Comparison of ENCODE assay signal across 26 mouse cellular contexts in the genomic region with DNA sequence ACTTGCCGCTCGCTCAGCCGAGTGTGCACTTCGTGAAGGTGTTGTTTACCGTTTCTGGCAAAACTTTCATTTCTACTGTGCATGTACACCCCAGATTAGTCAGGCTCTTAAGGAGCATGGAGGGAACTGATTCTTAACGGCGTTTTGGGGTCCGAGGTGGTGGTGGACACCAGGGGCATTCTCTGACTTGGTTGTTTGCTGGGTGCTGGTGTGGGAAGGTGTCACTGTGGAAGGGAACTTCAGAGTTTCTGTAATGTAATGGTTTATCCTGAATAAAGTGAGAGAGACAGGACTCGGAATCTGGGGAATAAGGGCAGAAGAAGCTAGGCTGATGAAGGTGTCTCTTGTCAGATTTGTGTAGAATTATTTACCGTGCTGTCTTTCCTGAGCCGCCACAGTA.
DNase-seq lines count a peak whose midpoint lies in the region; ATAC-seq and TF ChIP-seq lines count a peak whose summit lies in the region.
"Had no signal": no experiment of that assay in that cellular context is flagged by ENCODE, and none has a peak within 500 bp of the region (broad histone marks: within the 10 kb centered on the region; RNA-seq: fewer than 3 reads in every experiment).

No protein-coding gene starts in this region.

- intact Hi-C loops in left cerebral cortex, adult 2 months (cut with DNase I) = no loop called here

- no peaks in the 10 kb centered on the region for H3K9me3 ChIP-seq in forebrain, embryonic 11.5 days (ENCODE audit: control insufficient read depth, low read length)
- H3K9me3 ChIP-seq in forebrain, embryonic 13.5 days (replicated peaks) = no peaks in the 10 kb centered on the region
- no peaks in the 10 kb centered on the region for H3K9me3 ChIP-seq in midbrain, embryonic 11.5 days (ENCODE audit: control insufficient read depth, low read length)
- no peaks in the 10 kb centered on the region for H3K9me3 ChIP-seq in midbrain, embryonic 16.5 days (replicated peaks; ENCODE audit: control insufficient read depth, low read length, poor library complexity, severe bottlenecking)
- H3K9me3 ChIP-seq: hindbrain, embryonic 15.5 days; limb, embryonic 13.5 days; lung, embryonic 15.5 days; stomach, embryonic 15.5 days had no signal

- peak overlapping the region; percentile 9; the same call in 1 of the 2 replicates for H3K27ac ChIP-seq in forebrain, embryonic 11.5 days (ENCODE audit: low read depth, low read length)
- peak overlapping the region; percentile 70 for H3K27ac ChIP-seq in forebrain, embryonic 13.5 days
- peak overlapping the region; percentile 88 for H3K27ac ChIP-seq in midbrain, embryonic 11.5 days (ENCODE audit: low read depth, low read length)
- H3K27ac ChIP-seq in midbrain, embryonic 16.5 days (ENCODE audit: low read length) = peak overlapping the region; percentile 92
- H3K27ac ChIP-seq in left cerebral cortex, adult 2 months = no peak overlapping the region
- H3K27ac ChIP-seq: hindbrain, embryonic 15.5 days; limb, embryonic 13.5 days; lung, embryonic 15.5 days; stomach, embryonic 15.5 days had no signal

- peak overlapping the region; percentile 19 for H3K4me3 ChIP-seq in forebrain, embryonic 11.5 days (ENCODE audit: low read depth, low read length)
- H3K4me3 ChIP-seq in forebrain, embryonic 13.5 days = 0 out of 2 replicates have a peak overlapping the region, but pooled peaks have one; percentile 7
- peak overlapping the region; percentile 22 for H3K4me3 ChIP-seq in midbrain, embryonic 11.5 days (ENCODE audit: low read depth, low read length)
- peak overlapping the region; percentile 27 for H3K4me3 ChIP-seq in midbrain, embryonic 16.5 days (ENCODE audit: low read depth, low read length)
- no peak overlapping the region for H3K4me3 ChIP-seq in left cerebral cortex, adult 2 months
- H3K4me3 ChIP-seq: erythroblast, embryonic 14.5 days; hindbrain, embryonic 15.5 days; limb, embryonic 13.5 days; lung, embryonic 15.5 days; stomach, embryonic 15.5 days had no signal

- no peaks in the 10 kb centered on the region; the same call in 1 of the 2 replicates for H3K27me3 ChIP-seq in forebrain, embryonic 11.5 days (ENCODE audit: control insufficient read depth, insufficient read depth, low read length)
- H3K27me3 ChIP-seq in forebrain, embryonic 13.5 days = peaks cover 68% of the 10 kb centered on the region
- H3K27me3 ChIP-seq in midbrain, embryonic 11.5 days (ENCODE audit: control insufficient read depth, insufficient read depth, low read length) = no peaks in the 10 kb centered on the region; the same call in none of the 2 replicates
- no peaks in the 10 kb centered on the region for H3K27me3 ChIP-seq in midbrain, embryonic 16.5 days (ENCODE audit: control insufficient read depth, insufficient read depth, low read depth, low read length)
- H3K27me3 ChIP-seq: stomach, embryonic 15.5 days had no signal

- H3K4me2 ChIP-seq in forebrain, embryonic 11.5 days (ENCODE audit: low read depth, low read length, severe bottlenecking) = peak overlapping the region; percentile 18; the same call in 1 of the 2 replicates
- peak overlapping the region; percentile 6 for H3K4me2 ChIP-seq in forebrain, embryonic 13.5 days
- peak overlapping the region; percentile 32 for H3K4me2 ChIP-seq in midbrain, embryonic 11.5 days
- H3K4me2 ChIP-seq in midbrain, embryonic 16.5 days (ENCODE audit: low read length) = peak overlapping the region; percentile 47
- H3K4me2 ChIP-seq: heart, embryonic 11.5 days; hindbrain, embryonic 15.5 days; liver, embryonic 11.5 days; lung, embryonic 15.5 days; stomach, embryonic 15.5 days had no signal

- 30% methylated on average over 11 of the region's 11 CpGs for WGBS in forebrain, embryonic 11.5 days
- WGBS in forebrain, embryonic 13.5 days = 34% methylated on average over 11 of the region's 11 CpGs
- WGBS in midbrain, embryonic 11.5 days = 45% methylated on average over 11 of the region's 11 CpGs
- WGBS in midbrain, embryonic 16.5 days = 39% methylated on average over 11 of the region's 11 CpGs

- TF ChIP-seq CTCF in left cerebral cortex, adult 2 months (IDR thresholded peaks at IDR 0.05) = no peak

- H3K4me1 ChIP-seq in forebrain, embryonic 11.5 days (replicated peaks; ENCODE audit: control insufficient read depth, insufficient read depth, low read length) = peaks cover 55% of the 10 kb centered on the region
- H3K4me1 ChIP-seq in forebrain, embryonic 13.5 days = peaks cover 66% of the 10 kb centered on the region
- H3K4me1 ChIP-seq in midbrain, embryonic 11.5 days (ENCODE audit: control insufficient read depth, insufficient read depth, low read length) = peaks cover 48% of the 10 kb centered on the region
- peaks cover 21% of the 10 kb centered on the region for H3K4me1 ChIP-seq in midbrain, embryonic 16.5 days (ENCODE audit: control insufficient read depth, insufficient read depth, low read length)

- no peak for DNase-seq in forebrain, embryonic 11.5 days (ENCODE audit: low spot score)
- peak; percentile 92 for DNase-seq in midbrain, embryonic 11.5 days (ENCODE audit: low spot score, missing footprints)
- DNase-seq in urinary bladder, postnatal 14 days (ENCODE audit: low spot score) = no peak
- DNase-seq in thymus, adult 18-20 months = no peak
- no peak for DNase-seq in left cerebral cortex, adult 2 months (ENCODE audit: extremely low spot score in 1 of 2, low spot score in 2 of 2)
- DNase-seq: adrenal gland, postnatal 14 days; cerebellum, adult 11 months; cerebellum, adult 9-11 months; embryo, embryonic 11 days; gastrocnemius, postnatal 14 days; heart, postnatal 4 days; kidney, adult 11 months; kidney, postnatal 14 days; right cerebral cortex, postnatal 14 days; thymus, postnatal 36 days had no signal

- H3K36me3 ChIP-seq in forebrain, embryonic 11.5 days (ENCODE audit: control insufficient read depth, insufficient read depth, low read length) = no peaks in the 10 kb centered on the region
- H3K36me3 ChIP-seq in forebrain, embryonic 13.5 days (ENCODE audit: poor library complexity, severe bottlenecking) = no peaks in the 10 kb centered on the region
- H3K36me3 ChIP-seq in midbrain, embryonic 11.5 days (ENCODE audit: control insufficient read depth, insufficient read depth, low read length) = no peaks in the 10 kb centered on the region
- no peaks in the 10 kb centered on the region for H3K36me3 ChIP-seq in midbrain, embryonic 16.5 days (ENCODE audit: control insufficient read depth, insufficient read depth, low read length)
- H3K36me3 ChIP-seq: hindbrain, embryonic 15.5 days; lung, embryonic 15.5 days; stomach, embryonic 15.5 days had no signal

- peak overlapping the region; percentile 20; the same call in 1 of the 2 replicates for H3K9ac ChIP-seq in forebrain, embryonic 11.5 days (ENCODE audit: low read length)
- 0 out of 2 replicates have a peak overlapping the region, but pooled peaks have one; percentile 22 for H3K9ac ChIP-seq in forebrain, embryonic 13.5 days
- H3K9ac ChIP-seq in midbrain, embryonic 11.5 days (ENCODE audit: low read length) = peak overlapping the region; percentile 60
- H3K9ac ChIP-seq in midbrain, embryonic 16.5 days (ENCODE audit: low read depth, low read length) = peak overlapping the region; percentile 59
- H3K9ac ChIP-seq: hindbrain, embryonic 15.5 days; limb, embryonic 13.5 days; lung, embryonic 15.5 days; stomach, embryonic 15.5 days had no signal

- no peak for ATAC-seq in forebrain, embryonic 11.5 days (replicated peaks; ENCODE audit: low FRiP score)
- ATAC-seq in forebrain, embryonic 13.5 days = no peak
- no peak for ATAC-seq in midbrain, embryonic 11.5 days (ENCODE audit: low FRiP score)
- ATAC-seq in midbrain, embryonic 16.5 days = no peak
- ATAC-seq: CD4-positive, CD25-positive, alpha-beta regulatory T cell, adult 4 months; inflammation-experienced regulatory T-cells, adult 6 months had no signal
